Mouse (Mus musculus) neural tube, embryonic 12.5 days (tissue): ENCODE measurements around the gene Iqgap2. TPM values are rescaled to one million over a fixed set of nuclear protein-coding genes. Genes with fewer than 3 reads are reported as not detected.
A peak's percentile ranks its signal among the peaks of the same experiment; 100 is the strongest.

Experiments used
- ATAC-seq: fragments of 200-750 bp; cut with Nextera tagmentation; 2 replicates; pipeline ENCODE4 v1.8.0; 2017; ENCODE audit warnings: low read depth, mild to moderate bottlenecking, moderate TSS enrichment, moderate library complexity; ENCODE audit not compliant: low FRiP score
- H3K27ac ChIP-seq: fragments of 300-500 bp; sonication (generic); 2 replicates; pipeline ENCODE4 v1.5.1; 2016
- H3K27me3 ChIP-seq: fragments of 300-500 bp; sonication (generic); replicated peaks from 2 replicates; pipeline ENCODE4 v1.6.1; 2016; ENCODE audit warnings: mild to moderate bottlenecking
- H3K36me3 ChIP-seq: fragments of 300-500 bp; sonication (generic); 2 replicates; pipeline ENCODE4 v1.6.1; 2016; ENCODE audit warnings: mild to moderate bottlenecking
- H3K4me1 ChIP-seq: fragments of 300-500 bp; sonication (generic); 2 replicates; pipeline ENCODE4 v1.6.1; 2016
- H3K4me2 ChIP-seq: fragments of 300-500 bp; sonication (generic); replicated peaks from 2 replicates; pipeline ENCODE4 v1.6.1; 2016; ENCODE audit warnings: mild to moderate bottlenecking
- H3K4me3 ChIP-seq: fragments of 300-500 bp; sonication (generic); 2 replicates; pipeline ENCODE4 v1.5.1; 2016
- H3K9ac ChIP-seq: fragments of 300-500 bp; sonication (generic); 2 replicates; pipeline ENCODE4 v1.6.1; 2016; ENCODE audit warnings: mild to moderate bottlenecking
- H3K9me3 ChIP-seq: fragments of 300-500 bp; sonication (generic); 2 replicates; pipeline ENCODE4 v1.6.1; 2016; ENCODE audit warnings: mild to moderate bottlenecking
- WGBS: fragments of 180-500 bp; shearing (Covaris S2); methylation state at CpG from one replicate; pipeline ENCODE4 v1.1.7; 2016; 5-methylcytosine and 5-hydroxymethylcytosine counted together
- polyA plus RNA-seq: library from polyadenylated mRNA; unstranded; fragments of >200 nt; fragmentation: Nextera tagmentation; extraction: Ambion mirVana; gene quantifications from 2 replicates; pipeline ENCODE4 v1.2.1, GENCODE M21; 2016

Iqgap2 gene
- polyA plus RNA-seq, 1 experiment from 2014 or later = 9.5 TPM

DNA sequence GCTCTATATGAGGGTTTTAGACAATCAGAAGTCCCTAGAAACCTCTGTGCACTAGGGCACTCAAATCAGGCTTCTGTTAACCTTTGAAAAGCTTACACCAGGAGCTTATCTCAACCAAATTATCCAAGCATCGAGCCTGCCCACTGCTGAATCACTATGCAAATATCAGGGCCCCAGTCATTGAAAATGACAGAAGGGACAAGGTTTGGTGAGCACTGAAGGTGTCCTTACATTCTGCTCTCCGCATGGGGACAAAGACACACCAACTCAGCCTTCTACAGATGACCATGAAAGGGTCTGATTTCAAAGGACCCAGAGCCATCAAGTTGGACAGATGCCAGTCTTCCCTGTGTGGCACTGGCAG lies 108.8 kb downstream of the Iqgap2 start:
- Histone ChIP-seq H3K36me3 (no peaks in the 10 kb centered on the region), H3K27ac (no peak overlapping the region), H3K27me3 (no peaks in the 10 kb centered on the region), H3K4me2 (no peak overlapping the region), H3K9ac (no peak overlapping the region), H3K9me3 (no peaks in the 10 kb centered on the region), H3K4me3 (no peak overlapping the region), H3K4me1 (0 out of 2 replicates have a peak, but pooled peaks cover 15% of the 10 kb centered on the region)
- WGBS = 65% methylated on average over 2 of the region's 2 CpGs
- no peak for ATAC-seq

DNA sequence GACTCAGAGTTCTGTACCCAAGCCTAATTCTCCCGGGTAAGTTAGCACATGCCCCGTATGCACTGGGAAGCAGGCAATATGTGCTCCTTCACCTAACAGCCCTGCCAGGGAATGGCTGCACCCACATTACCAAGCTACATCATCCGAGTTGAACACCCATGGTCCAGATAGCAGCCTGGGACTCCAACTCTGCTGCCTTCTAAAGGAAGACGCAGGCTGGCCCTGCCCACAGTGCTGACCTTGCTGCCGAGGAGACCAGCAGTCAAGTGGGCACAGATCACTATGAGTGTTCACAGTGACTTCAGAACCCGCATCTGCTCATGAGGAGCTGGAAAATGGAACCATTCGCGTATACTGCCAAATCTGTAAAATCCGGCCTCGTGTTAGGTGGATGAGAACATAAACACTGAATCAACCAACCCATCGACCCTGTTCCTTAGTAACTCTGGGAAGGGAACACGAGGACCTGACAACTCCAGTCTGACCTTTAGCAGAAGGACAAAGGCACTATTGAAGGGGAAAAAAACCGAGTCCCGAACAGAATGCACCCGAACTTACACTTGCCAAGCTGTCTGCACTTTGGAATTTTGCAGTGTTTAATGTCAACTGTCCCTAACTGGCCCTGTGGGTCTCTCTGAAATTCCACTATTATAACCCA lies 109.3 kb downstream of the Iqgap2 start:
- no peak for ATAC-seq
- H3K9me3 ChIP-seq = no peaks in the 10 kb centered on the region
- H3K4me3 ChIP-seq = no peak overlapping the region
- H3K27ac ChIP-seq = no peak overlapping the region
- no peaks in the 10 kb centered on the region for H3K36me3 ChIP-seq
- H3K9ac ChIP-seq = no peak overlapping the region
- no peak overlapping the region for H3K4me2 ChIP-seq
- H3K27me3 ChIP-seq = no peaks in the 10 kb centered on the region
- 0 out of 2 replicates have a peak, but pooled peaks cover 15% of the 10 kb centered on the region for H3K4me1 ChIP-seq
- WGBS = 72% methylated on average over 15 of the region's 15 CpGs

DNA sequence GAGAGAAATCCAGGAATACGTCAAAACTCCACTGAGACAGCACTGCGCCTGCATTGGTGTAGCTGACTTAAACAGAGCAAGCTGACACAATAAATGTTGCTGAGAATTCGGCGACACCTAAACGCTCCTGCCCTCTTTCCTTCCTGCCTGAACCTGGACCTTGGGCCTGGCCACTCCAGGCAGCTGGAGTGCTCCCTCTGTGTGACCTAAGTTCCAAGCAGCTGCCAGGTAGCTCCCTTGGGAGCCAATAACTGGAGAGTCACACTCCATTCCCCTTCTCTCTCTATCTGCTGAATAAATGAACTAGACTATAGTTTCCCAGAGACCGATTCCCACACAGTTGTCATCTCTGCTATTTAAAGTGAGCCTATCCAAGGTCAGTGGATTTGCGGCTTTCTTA lies 111.7 kb downstream of the Iqgap2 start:
- no peak overlapping the region for H3K4me3 ChIP-seq
- no peak overlapping the region for H3K9ac ChIP-seq
- no peak for ATAC-seq
- no peaks in the 10 kb centered on the region for H3K36me3 ChIP-seq
- no peaks in the 10 kb centered on the region for H3K9me3 ChIP-seq
- H3K4me1 ChIP-seq = peaks cover 23% of the 10 kb centered on the region
- no peaks in the 10 kb centered on the region for H3K27me3 ChIP-seq
- H3K4me2 ChIP-seq = no peak overlapping the region
- WGBS = 89% methylated on average over 7 of the region's 7 CpGs
- H3K27ac ChIP-seq = no peak overlapping the region

DNA sequence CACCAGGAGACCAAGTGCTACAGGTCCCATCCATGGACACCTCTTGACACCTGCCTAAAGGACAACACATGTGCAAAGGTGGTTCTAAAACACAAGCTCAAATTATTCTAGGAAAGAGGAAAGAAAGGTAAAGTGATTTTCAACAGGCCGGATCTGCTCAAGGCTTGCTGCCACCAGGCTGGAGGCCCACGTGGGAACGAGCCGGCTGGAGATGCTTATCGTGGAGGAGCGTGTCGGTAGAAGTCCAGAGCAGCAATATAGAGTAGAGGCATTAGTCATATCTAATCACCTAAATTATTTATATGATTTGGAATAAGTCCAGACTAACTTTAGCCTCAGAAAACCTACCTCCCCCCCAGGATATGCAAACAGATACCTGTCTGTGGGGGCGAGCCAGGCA lies 112.5 kb downstream of the Iqgap2 start:
- peaks cover 29% of the 10 kb centered on the region for H3K4me1 ChIP-seq
- no peak for ATAC-seq
- H3K36me3 ChIP-seq = no peaks in the 10 kb centered on the region
- H3K27ac ChIP-seq = no peak overlapping the region
- H3K27me3 ChIP-seq = no peaks in the 10 kb centered on the region
- H3K4me2 ChIP-seq = no peak overlapping the region
- H3K9me3 ChIP-seq = no peaks in the 10 kb centered on the region
- 75% methylated on average over 8 of the region's 8 CpGs for WGBS
- H3K4me3 ChIP-seq = no peak overlapping the region
- H3K9ac ChIP-seq = no peak overlapping the region

DNA sequence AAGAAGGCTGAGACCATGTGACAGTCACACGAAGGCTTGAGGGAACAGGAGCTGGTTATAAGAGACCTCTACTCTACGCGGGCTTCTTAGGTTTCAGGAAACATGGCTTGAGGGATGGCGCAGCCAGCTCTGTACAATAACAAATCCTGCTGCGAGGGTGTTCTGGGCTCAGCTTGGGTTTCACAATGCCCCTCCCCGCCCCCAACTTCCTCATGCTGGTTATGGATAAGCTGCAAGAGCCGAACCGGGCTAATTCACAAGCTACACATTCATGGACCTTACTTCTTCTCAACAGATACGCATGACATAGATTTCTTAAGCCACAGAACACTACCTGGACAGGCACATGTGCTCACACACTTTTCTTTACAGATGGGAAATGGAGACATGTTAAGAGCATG lies 113.0 kb downstream of the Iqgap2 start:
- Histone ChIP-seq H3K4me1 (peaks cover 29% of the 10 kb centered on the region), H3K4me3 (no peak overlapping the region), H3K27ac (no peak overlapping the region), H3K27me3 (no peaks in the 10 kb centered on the region), H3K9me3 (no peaks in the 10 kb centered on the region), H3K9ac (no peak overlapping the region), H3K36me3 (no peaks in the 10 kb centered on the region), H3K4me2 (no peak overlapping the region)
- no peak for ATAC-seq
- WGBS = 76% methylated on average over 9 of the region's 9 CpGs

DNA sequence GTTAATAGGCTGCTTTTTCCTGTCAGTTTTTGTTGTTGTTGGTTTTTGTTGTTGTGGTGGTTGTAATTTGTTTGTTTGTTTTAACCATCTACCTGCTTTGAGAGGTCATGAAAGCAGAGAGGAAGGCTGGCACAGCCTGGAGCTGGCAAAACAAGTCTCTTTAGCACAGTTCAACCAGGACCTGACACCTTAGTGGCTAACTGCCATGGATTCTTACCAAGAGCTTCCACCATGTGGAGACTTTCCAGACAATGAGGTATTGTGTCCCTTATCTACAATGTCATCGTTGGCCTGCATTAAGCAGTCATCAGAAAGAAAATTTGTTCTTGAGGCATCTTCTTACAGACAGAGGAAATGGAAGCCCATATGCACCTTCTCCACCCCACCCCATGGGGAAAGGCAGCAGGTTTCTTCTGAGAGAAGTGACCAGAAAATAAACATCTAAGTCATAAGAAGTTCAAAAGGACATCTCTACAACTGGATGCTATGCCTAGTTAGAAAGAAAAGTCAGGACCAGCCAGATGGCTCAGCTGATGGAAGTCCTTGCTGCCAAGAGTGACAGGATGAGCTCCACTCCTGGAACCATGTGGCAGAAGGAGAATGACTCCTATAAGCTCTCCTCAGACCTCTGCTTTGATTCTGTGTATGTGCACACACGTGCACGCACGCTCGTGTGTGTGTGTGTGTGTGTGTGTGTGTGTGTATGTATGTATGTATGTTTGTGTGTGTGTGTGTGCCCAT lies 113.9 kb downstream of the Iqgap2 start:
- no peaks in the 10 kb centered on the region for H3K27me3 ChIP-seq
- no peak overlapping the region for H3K27ac ChIP-seq
- no peak overlapping the region for H3K4me3 ChIP-seq
- H3K36me3 ChIP-seq = no peaks in the 10 kb centered on the region
- ATAC-seq = no peak
- H3K4me2 ChIP-seq = no peak overlapping the region
- peaks cover 27% of the 10 kb centered on the region for H3K4me1 ChIP-seq
- 89% methylated on average over 5 of the region's 5 CpGs for WGBS
- no peaks in the 10 kb centered on the region for H3K9me3 ChIP-seq
- no peak overlapping the region for H3K9ac ChIP-seq

DNA sequence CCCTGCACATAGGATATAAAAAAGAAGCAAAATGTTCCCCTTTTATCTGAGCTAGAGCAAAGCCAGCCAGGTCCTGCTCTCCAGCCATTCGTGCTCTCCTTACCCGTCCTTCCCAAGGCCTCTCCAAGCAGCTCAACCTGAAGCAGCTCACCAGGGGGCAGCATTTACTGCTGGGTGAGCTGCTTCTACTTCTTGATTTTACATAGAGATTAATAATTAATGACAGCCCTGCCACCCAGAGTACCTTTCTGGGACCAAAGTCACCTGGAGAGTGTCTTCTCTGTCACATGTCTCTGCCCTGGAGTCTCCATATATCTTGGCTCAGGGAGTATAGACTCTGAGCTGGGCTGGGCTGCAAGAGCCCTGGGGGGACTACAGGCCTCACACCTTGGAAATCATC lies 114.5 kb downstream of the Iqgap2 start:
- Histone ChIP-seq H3K36me3 (no peaks in the 10 kb centered on the region), H3K9me3 (no peaks in the 10 kb centered on the region), H3K4me1 (peaks cover 24% of the 10 kb centered on the region), H3K9ac (no peak overlapping the region), H3K4me3 (no peak overlapping the region), H3K27ac (no peak overlapping the region), H3K4me2 (no peak overlapping the region), H3K27me3 (no peaks in the 10 kb centered on the region)
- WGBS = 42% methylated on average over 2 of the region's 2 CpGs
- no peak for ATAC-seq

DNA sequence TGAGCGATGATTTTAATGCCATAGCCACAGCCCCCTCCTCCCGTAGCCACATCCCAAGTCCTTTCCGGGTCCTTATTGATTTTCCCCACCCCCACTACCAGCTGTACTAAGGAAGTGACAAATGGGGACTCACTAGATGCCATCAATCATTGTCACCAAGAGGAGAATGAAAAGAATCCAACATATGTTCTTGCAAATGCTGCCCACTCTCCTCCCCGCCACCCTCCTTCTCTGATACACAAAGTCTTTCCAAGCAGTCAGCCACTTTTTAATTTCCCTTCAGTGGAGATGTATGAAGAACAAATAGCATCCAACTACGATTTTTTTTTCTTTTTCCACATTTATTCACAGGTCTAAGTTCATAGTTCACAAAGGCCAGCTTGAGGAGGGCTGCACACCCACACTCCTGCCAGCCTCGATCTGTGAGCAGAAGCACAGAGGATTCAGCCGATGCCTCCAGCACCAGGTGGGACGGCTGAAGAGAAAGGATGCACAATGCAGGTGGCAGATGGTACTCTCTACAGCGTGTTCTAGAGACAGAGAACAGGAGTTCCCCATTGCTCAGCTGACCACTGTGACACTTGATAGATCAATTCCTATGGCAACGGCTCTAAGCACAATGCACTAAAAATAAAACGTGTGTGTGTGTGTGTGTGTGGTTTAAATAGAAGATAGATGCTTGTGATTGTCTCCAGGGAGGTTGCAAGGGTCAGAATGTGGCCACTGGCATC lies 116.6 kb downstream of the Iqgap2 start:
- H3K36me3 ChIP-seq = no peaks in the 10 kb centered on the region
- H3K9me3 ChIP-seq = no peaks in the 10 kb centered on the region
- H3K4me1 ChIP-seq = peaks cover 28% of the 10 kb centered on the region
- H3K4me3 ChIP-seq = no peak overlapping the region
- WGBS = 17% methylated on average over 11 of the region's 11 CpGs
- ATAC-seq = peak; percentile 69
- no peak overlapping the region for H3K9ac ChIP-seq
- peak overlapping the region; percentile 29; the same call in 1 of the 2 replicates for H3K4me2 ChIP-seq
- no peak overlapping the region for H3K27ac ChIP-seq
- no peaks in the 10 kb centered on the region for H3K27me3 ChIP-seq

DNA sequence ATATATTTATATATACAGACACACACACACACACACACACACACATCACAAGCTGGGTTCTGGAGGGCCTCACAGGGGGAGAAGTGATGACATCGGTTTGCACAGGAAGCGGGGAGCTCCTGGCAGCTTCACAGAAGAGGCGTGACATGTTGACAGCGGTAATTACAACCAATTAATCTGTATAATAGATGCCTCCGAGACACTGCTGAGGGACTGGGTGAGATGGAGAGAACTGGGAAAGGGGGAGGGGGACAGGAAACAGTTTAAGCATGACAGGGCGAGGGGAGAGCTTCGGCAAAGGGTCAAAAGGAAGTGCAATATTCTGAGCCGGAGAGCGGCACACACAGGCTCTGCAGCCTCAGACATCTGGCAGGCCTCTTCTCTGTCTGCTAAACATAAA lies 126.7 kb downstream of the Iqgap2 start:
- H3K4me3 ChIP-seq = no peak overlapping the region
- no peaks in the 10 kb centered on the region for H3K36me3 ChIP-seq
- H3K4me1 ChIP-seq = peaks cover 21% of the 10 kb centered on the region
- H3K4me2 ChIP-seq = peak overlapping the region; percentile 32
- ATAC-seq = peak; percentile 89
- H3K27me3 ChIP-seq = no peaks in the 10 kb centered on the region
- H3K9ac ChIP-seq = no peak overlapping the region
- 5% methylated on average over 9 of the region's 9 CpGs for WGBS
- H3K27ac ChIP-seq = no peak overlapping the region
- H3K9me3 ChIP-seq = no peaks in the 10 kb centered on the region

DNA sequence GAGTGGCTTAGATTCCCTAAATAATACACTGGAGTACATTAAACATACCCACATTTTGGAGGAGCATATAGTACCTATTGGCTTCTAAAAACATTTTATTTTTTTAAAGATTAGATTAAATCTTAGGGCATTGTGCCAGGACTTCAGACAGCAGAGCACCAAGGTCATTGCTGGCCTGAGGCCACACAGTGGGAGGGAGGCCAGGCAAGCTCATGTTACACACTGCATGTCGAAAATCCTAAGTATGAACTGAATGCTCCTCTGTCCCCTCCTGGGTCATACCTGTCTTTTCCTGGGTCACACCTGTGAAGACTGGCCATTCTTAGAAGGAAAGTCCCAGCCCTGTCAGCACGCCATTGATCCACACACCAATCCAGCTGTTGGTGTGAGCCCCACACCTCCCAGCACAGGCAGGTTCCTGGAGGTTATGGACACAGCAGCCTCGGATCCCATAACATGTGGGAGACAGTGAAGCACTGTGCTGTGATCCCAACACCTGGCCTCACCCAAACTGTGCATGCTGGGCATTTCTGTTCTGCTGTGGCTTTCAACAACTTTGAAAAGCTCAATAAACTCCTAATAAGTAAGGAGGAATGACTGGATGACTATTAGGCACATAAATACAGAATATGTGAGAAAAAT lies 127.7 kb downstream of the Iqgap2 start:
- H3K9me3 ChIP-seq = no peaks in the 10 kb centered on the region
- peaks cover 16% of the 10 kb centered on the region for H3K4me1 ChIP-seq
- no peak overlapping the region for H3K4me3 ChIP-seq
- ATAC-seq = no peak
- H3K4me2 ChIP-seq = no peak overlapping the region
- WGBS = 52% methylated on average over 3 of the region's 3 CpGs
- no peaks in the 10 kb centered on the region for H3K36me3 ChIP-seq
- no peaks in the 10 kb centered on the region for H3K27me3 ChIP-seq
- no peak overlapping the region for H3K27ac ChIP-seq
- H3K9ac ChIP-seq = no peak overlapping the region

DNA sequence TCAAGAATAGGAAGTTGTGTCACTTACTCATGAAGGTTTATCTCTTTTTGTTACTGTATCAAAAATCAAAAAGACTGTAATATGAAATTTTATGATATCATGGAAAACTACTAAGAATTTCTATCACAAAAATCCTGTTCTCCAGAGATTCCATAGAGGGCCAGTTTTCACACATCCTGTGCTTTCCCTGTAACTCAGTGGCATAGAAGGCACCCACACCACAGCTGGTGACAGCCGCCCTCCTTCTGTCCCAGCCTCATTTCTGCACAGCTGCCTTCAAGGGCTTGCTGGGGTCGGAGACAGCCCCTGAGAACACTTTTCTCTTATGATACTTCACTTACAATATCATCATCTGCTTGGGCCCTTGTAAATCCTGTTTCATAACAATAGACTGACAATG lies 131.9 kb downstream of the Iqgap2 start:
- Histone ChIP-seq H3K4me2 (no peak overlapping the region), H3K27me3 (no peaks in the 10 kb centered on the region), H3K4me3 (no peak overlapping the region), H3K36me3 (no peaks in the 10 kb centered on the region), H3K4me1 (peaks cover 7% of the 10 kb centered on the region), H3K9ac (no peak overlapping the region), H3K9me3 (no peaks in the 10 kb centered on the region), H3K27ac (no peak overlapping the region)
- ATAC-seq = no peak
- 89% methylated on average over 2 of the region's 2 CpGs for WGBS

DNA sequence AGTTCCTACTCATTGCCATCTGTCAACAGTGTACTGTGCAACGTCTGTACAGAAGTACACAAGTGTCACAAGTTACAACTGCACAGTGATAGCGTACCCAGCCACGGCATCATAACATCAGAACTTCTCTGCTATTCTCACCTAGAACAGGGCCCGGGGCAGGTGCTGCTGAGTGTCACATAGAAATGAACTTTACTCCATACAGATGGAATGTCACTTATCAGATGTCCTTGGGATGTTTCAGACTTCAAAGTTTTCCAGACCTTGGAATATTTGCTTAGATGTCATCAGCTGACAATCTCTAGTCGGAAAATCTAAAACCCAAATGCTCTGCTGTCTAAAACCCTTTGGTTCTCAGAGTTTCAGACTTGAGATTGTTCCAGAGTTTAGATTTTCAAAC lies 137.4 kb downstream of the Iqgap2 start:
- no peak overlapping the region for H3K4me3 ChIP-seq
- no peak for ATAC-seq
- no peak overlapping the region for H3K9ac ChIP-seq
- 91% methylated on average over 5 of the region's 5 CpGs for WGBS
- no peak overlapping the region for H3K27ac ChIP-seq
- H3K27me3 ChIP-seq = no peaks in the 10 kb centered on the region
- no peaks in the 10 kb centered on the region for H3K9me3 ChIP-seq
- no peak overlapping the region for H3K4me2 ChIP-seq
- no peaks in the 10 kb centered on the region for H3K4me1 ChIP-seq
- H3K36me3 ChIP-seq = no peaks in the 10 kb centered on the region
